Mouse (Mus musculus) cortical plate, adult 2 months (tissue): Measurements from ENCODE around the gene Ccdc57.

Experiments used
- CTCF ChIP-seq: fragments of 200-500 bp; IDR thresholded peaks from 2 replicates; pipeline ENCODE4 v1.5.1; 2011; ENCODE audit warnings: mild to moderate bottlenecking, control low read depth, low read length; ENCODE audit not compliant: insufficient read depth; ENCODE audit errors: extremely low read depth
- POLR2A ChIP-seq: fragments of 200-500 bp; IDR thresholded peaks from 2 replicates; pipeline ENCODE4 v1.6.1; 2011; ENCODE audit warnings: mild to moderate bottlenecking, low read length, control low read depth; ENCODE audit not compliant: insufficient read depth; ENCODE audit errors: extremely low read depth

DNA sequence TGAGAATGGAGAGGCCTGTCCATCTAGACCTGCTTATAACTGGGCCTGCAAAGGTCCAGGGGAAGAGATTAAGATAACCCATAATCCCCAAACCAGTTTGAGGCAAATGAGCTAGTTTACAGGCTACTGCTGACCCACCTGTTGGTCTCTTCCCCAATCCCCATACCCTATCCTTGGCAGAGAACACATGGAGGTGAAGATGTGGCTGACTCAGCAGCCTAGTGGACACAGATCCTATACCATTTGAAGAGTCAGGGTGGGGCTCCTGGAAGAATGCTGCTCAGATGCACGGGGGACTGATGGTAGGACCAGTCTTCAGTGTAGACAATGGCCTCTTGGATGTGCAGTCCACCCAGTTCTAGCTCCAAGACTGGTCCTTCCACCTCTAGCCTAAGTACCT is 27.6 kb upstream of the Ccdc57 start:
- no peak for TF ChIP-seq POLR2A
- no peak for TF ChIP-seq CTCF
